Mouse (Mus musculus) MEL (cell line): ENCODE data around the gene Cdkn2d. TPM values are rescaled to one million over a fixed set of nuclear protein-coding genes. Genes with fewer than 3 reads are reported as not detected.

Source experiments
- DNase-seq: peaks from one replicate; pipeline ENCODE4 v3.0.0; 2011; ENCODE audit warnings: low read depth, low spot score
- H3K27ac ChIP-seq: 2 replicates; pipeline ENCODE4 v1.5.1; 2012; ENCODE audit warnings: low read depth, mild to moderate bottlenecking, control low read depth, low read length, moderate library complexity; ENCODE audit not compliant: control insufficient read depth
- H3K27me3 ChIP-seq, 2 experiments: fragments of 150-350 bp in 1 of 2; sonication (generic) in 1 of 2; 2 replicates each; pipeline ENCODE4 v1.6.1; 2012; ENCODE audit warnings: low read length in 2 of 2, mild to moderate bottlenecking in 2 of 2, improper control_type of control experiment in 1 of 2, moderate library complexity in 1 of 2; ENCODE audit not compliant: insufficient read depth in 2 of 2, control insufficient read depth in 1 of 2
- H3K36me3 ChIP-seq, 2 experiments: 2 replicates each; pipeline ENCODE4 v1.6.1; 2012 to 2014; ENCODE audit warnings: low read length in 2 of 2, improper control_type of control experiment in 1 of 2, inconsistent platforms in 1 of 2, mild to moderate bottlenecking in 1 of 2; ENCODE audit not compliant: insufficient read depth in 2 of 2, control insufficient read depth in 1 of 2
- H3K4me1 ChIP-seq, 2 experiments: fragments of 150-350 bp in 1 of 2; sonication (generic) in 1 of 2; 2 replicates each; pipeline ENCODE4 v1.6.1; 2012; ENCODE audit warnings: low read length in 2 of 2, improper control_type of control experiment in 1 of 2, mild to moderate bottlenecking in 1 of 2; ENCODE audit not compliant: insufficient read depth in 2 of 2, control insufficient read depth in 1 of 2
- H3K4me3 ChIP-seq, 2 experiments: fragments of 150-350 bp in 1 of 2; sonication (generic) in 1 of 2; 2 replicates each; pipeline ENCODE4 v1.5.1; 2012; ENCODE audit warnings: low read depth in 2 of 2, low read length in 2 of 2, mild to moderate bottlenecking in 2 of 2, moderate library complexity in 2 of 2, control low read depth in 1 of 2, improper control_type of control experiment in 1 of 2; ENCODE audit not compliant: control insufficient read depth in 1 of 2, insufficient read depth in 1 of 2
- H3K79me2 ChIP-seq: 2 replicates; pipeline ENCODE4 v1.6.1; 2012; ENCODE audit warnings: mild to moderate bottlenecking, low read length, moderate library complexity; ENCODE audit not compliant: control insufficient read depth, poor library complexity, insufficient read depth
- H3K9ac ChIP-seq: 2 replicates; pipeline ENCODE4 v1.6.1; 2012; ENCODE audit warnings: low read depth, mild to moderate bottlenecking, control low read depth, low read length, moderate library complexity; ENCODE audit not compliant: control insufficient read depth, poor library complexity, severe bottlenecking
- H3K9me3 ChIP-seq: fragments of 150-350 bp; sonication (generic); replicated peaks from 2 replicates; pipeline ENCODE4 v1.6.1; 2012; ENCODE audit warnings: mild to moderate bottlenecking, low read length, improper control_type of control experiment, moderate library complexity; ENCODE audit not compliant: insufficient read depth
- BHLHE40 ChIP-seq: IDR thresholded peaks from 2 replicates; pipeline ENCODE4 v1.6.1; 2012; ENCODE audit warnings: low read depth, mild to moderate bottlenecking, inconsistent platforms, low read length, improper control_type of control experiment, borderline replicate concordance
- CHD1 ChIP-seq: IDR thresholded peaks from 2 replicates; pipeline ENCODE4 v1.6.1; 2012; ENCODE audit warnings: low read depth, mild to moderate bottlenecking, inconsistent platforms, low read length, improper control_type of control experiment
- ELF1 ChIP-seq: IDR thresholded peaks from 2 replicates; pipeline ENCODE4 v1.6.1; 2014; ENCODE audit warnings: low read depth, mild to moderate bottlenecking, inconsistent platforms, low read length, improper control_type of control experiment, moderate library complexity
- ETS1 ChIP-seq: IDR thresholded peaks from 2 replicates; pipeline ENCODE4 v1.6.1; 2012; ENCODE audit warnings: low read depth, mild to moderate bottlenecking, inconsistent platforms, low read length, improper control_type of control experiment, moderate library complexity
- GATA1 ChIP-seq: IDR thresholded peaks from 2 replicates; pipeline ENCODE4 v1.6.1; 2011; ENCODE audit warnings: low read depth, low read length, improper control_type of control experiment
- JUND ChIP-seq: IDR thresholded peaks from 2 replicates; pipeline ENCODE4 v1.6.1; 2011; ENCODE audit warnings: low read depth, mild to moderate bottlenecking, improper control_type of control experiment, low read length
- KAT2A ChIP-seq: conservative IDR thresholded peaks from 2 replicates; pipeline ENCODE4 v1.6.1; 2012; ENCODE audit warnings: low read depth, low read length, improper control_type of control experiment, inconsistent platforms
- MAFK ChIP-seq: IDR thresholded peaks from 2 replicates; pipeline ENCODE4 v1.6.1; 2011; ENCODE audit warnings: low read depth, mild to moderate bottlenecking, low read length, improper control_type of control experiment, borderline replicate concordance
- MAX ChIP-seq: IDR thresholded peaks from 2 replicates; pipeline ENCODE4 v1.6.1; 2011; ENCODE audit warnings: low read length, improper control_type of control experiment
- MXI1 ChIP-seq: IDR thresholded peaks from 2 replicates; pipeline ENCODE4 v1.6.1; 2011; ENCODE audit warnings: mild to moderate bottlenecking, low read depth, low read length, improper control_type of control experiment
- MYB ChIP-seq: IDR thresholded peaks from 2 replicates; pipeline ENCODE4 v1.6.1; 2011; ENCODE audit warnings: mild to moderate bottlenecking, low read depth, low read length, improper control_type of control experiment
- MYC ChIP-seq: IDR thresholded peaks from 2 replicates; pipeline ENCODE4 v1.6.1; 2011; ENCODE audit warnings: low read depth, mild to moderate bottlenecking, low read length, improper control_type of control experiment, moderate library complexity
- NELFE ChIP-seq: IDR thresholded peaks from 2 replicates; pipeline ENCODE4 v1.6.1; 2011; ENCODE audit warnings: low read depth, low read length, improper control_type of control experiment
- RAD21 ChIP-seq: IDR thresholded peaks from 2 replicates; pipeline ENCODE4 v1.6.1; 2011; ENCODE audit warnings: mild to moderate bottlenecking, low read depth, low read length, improper control_type of control experiment
- SIN3A ChIP-seq: IDR thresholded peaks from 2 replicates; pipeline ENCODE4 v1.6.1; 2012; ENCODE audit warnings: low read length, improper control_type of control experiment, inconsistent platforms
- SMC3 ChIP-seq: IDR thresholded peaks from 2 replicates; pipeline ENCODE4 v1.6.1; 2011; ENCODE audit warnings: low read depth, low read length, improper control_type of control experiment
- TAL1 ChIP-seq: IDR thresholded peaks from 2 replicates; pipeline ENCODE4 v1.6.1; 2012; ENCODE audit warnings: mild to moderate bottlenecking, inconsistent platforms, low read length, moderate library complexity, mixed read lengths
- TCF12 ChIP-seq: IDR thresholded peaks from 2 replicates; pipeline ENCODE4 v1.6.1; 2014; ENCODE audit warnings: low read depth, mild to moderate bottlenecking, inconsistent platforms, low read length, improper control_type of control experiment, moderate library complexity
- UBTF ChIP-seq: IDR thresholded peaks from 2 replicates; pipeline ENCODE4 v1.6.1; 2012; ENCODE audit warnings: low read depth, mild to moderate bottlenecking, inconsistent platforms, low read length, improper control_type of control experiment, moderate library complexity, borderline replicate concordance; ENCODE audit not compliant: insufficient read depth
- USF1 ChIP-seq: IDR thresholded peaks from 2 replicates; pipeline ENCODE4 v1.6.1; 2014; ENCODE audit warnings: low read depth, mild to moderate bottlenecking, inconsistent platforms, low read length, improper control_type of control experiment, moderate library complexity
- ZKSCAN1 ChIP-seq: IDR thresholded peaks from 2 replicates; pipeline ENCODE4 v1.6.1; 2012; ENCODE audit warnings: low read depth, mild to moderate bottlenecking, inconsistent platforms, low read length, improper control_type of control experiment, moderate library complexity
- ZMIZ1 ChIP-seq: IDR thresholded peaks from 2 replicates; pipeline ENCODE4 v1.6.1; 2012; ENCODE audit warnings: low read depth, mild to moderate bottlenecking, inconsistent platforms, low read length, improper control_type of control experiment, moderate library complexity
- ZNF384 ChIP-seq: IDR thresholded peaks from 2 replicates; pipeline ENCODE4 v1.6.1; 2012; ENCODE audit warnings: low read depth, mild to moderate bottlenecking, inconsistent platforms, low read length, improper control_type of control experiment
- polyA plus RNA-seq, 2 experiments: library from polyadenylated mRNA; stranded (reverse) in 1 of 2; unstranded in 1 of 2; fragments of >175 nt in 1 of 2; fragments of >200 nt in 1 of 2; gene quantifications; 2 replicates each; pipeline versions ENCODE4 v1.2.1 to v1.2.4; 2012; ENCODE audit warnings: low replicate concordance in 2 of 2, low read depth in 1 of 2; ENCODE audit not compliant: insufficient read length in 2 of 2, insufficient read depth in 1 of 2, missing spikeins in 1 of 2
- total RNA-seq: library from RNA; depleted of rRNA; stranded (reverse); fragments of 300-350 nt; gene quantifications from 2 replicates; pipeline ENCODE4 v1.2.3, GENCODE M21; 2012

Cdkn2d gene
- total and polyA plus RNA-seq, 3 experiments: 40.1 to 67.9 TPM; not detected in 1

- Histone ChIP-seq H3K9me3 (no peaks in the 10 kb centered on the region), H3K9ac (no peak overlapping the region), H3K4me1 (peaks cover 15% of the 10 kb centered on the region in 2 experiments), H3K4me3 (no peak overlapping the region), H3K27me3 (no peaks in the 10 kb centered on the region), H3K36me3 (peaks cover 0 to 13% of the 10 kb centered on the region in 2 experiments; a peak in 2 of 4 replicates), H3K79me2 (peaks cover 7% of the 10 kb centered on the region; the same call in 1 of the 2 replicates), H3K27ac (no peak overlapping the region)
- TF ChIP-seq MYC (no peak), GATA1 (no peak), SIN3A (no peak), ELF1 (no peak), ZMIZ1 (no peak), CHD1 (no peak), ZKSCAN1 (no peak), NELFE (no peak), ZNF384 (no peak), TAL1 (no peak), KAT2A (no peak), JUND (no peak)
- DNase-seq: no peak
These were observed 40.3 kb upstream of the Cdkn2d start for GRCm38 (mm10) chr9:21331365-21332140.

DNA sequence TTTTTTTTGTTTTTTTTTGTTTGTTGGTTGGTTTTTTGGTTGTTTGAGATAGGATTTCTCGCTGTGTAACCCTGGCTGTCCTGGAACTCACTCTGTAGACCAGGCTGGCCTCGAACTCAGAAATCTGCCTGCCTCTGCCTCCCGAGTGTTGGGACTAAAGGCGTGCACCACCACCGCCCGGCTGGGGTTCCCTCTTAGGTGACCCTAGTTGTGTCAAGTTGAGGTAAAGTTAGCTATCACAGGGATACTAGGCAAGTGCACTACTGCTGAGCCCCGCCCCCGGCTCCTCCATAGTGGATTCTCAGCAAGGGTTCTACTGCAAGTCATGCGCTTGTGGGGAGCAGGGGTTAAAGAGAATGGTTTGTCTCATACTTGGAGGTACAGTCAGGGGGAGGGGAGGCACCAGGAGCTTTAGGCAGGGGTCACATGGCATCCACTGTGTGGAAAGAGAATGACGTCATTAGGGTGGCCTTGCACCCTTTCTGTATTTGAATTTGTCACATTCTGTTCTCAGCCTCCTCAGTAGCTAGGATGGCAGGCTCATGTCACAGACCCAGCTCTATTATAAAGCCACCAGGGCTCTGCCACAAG is 38.6 kb upstream of the Cdkn2d start:
- Histone ChIP-seq H3K9me3 (no peaks in the 10 kb centered on the region), H3K9ac (no peak overlapping the region)
- no peak for DNase-seq
- no peak for TF ChIP-seq USF1
- no peak for TF ChIP-seq MAFK
- TF ChIP-seq MYB: no peak
- no peak for TF ChIP-seq MYC
- no peak for TF ChIP-seq TCF12
- TF ChIP-seq SIN3A: no peak
- no peak for TF ChIP-seq SMC3
- TF ChIP-seq ETS1: no peak
- no peak for TF ChIP-seq MXI1
- TF ChIP-seq RAD21: no peak
- no peak for TF ChIP-seq ZKSCAN1
- no peak for TF ChIP-seq MAX
- TF ChIP-seq UBTF: no peak
- TF ChIP-seq KAT2A: no peak
- no peak for TF ChIP-seq BHLHE40
- TF ChIP-seq, all 39 proteins: peak for 0
- H3K27ac ChIP-seq: no peak overlapping the region
- no peaks in the 10 kb centered on the region for H3K27me3 ChIP-seq
- peaks cover 8% of the 10 kb centered on the region; the same call in 1 of the 2 replicates for H3K79me2 ChIP-seq
- H3K4me3 ChIP-seq: no peak overlapping the region
- peaks cover 15% of the 10 kb centered on the region in 2 experiments for H3K4me1 ChIP-seq
- peaks cover 0 to 13% of the 10 kb centered on the region in 2 experiments; a peak in 2 of 4 replicates for H3K36me3 ChIP-seq
